Mouse (Mus musculus) frontal cortex, adult 2 months (tissue): ENCODE results near the gene Gm49630. TPM values are rescaled to one million over a fixed set of nuclear protein-coding genes. Genes with fewer than 3 reads are reported as not detected.
A peak's percentile ranks its signal among the peaks of the same experiment; 100 is the strongest.
"Not testable (repeated sequence)": the region's sequence is repeated elsewhere in the genome, so short reads cannot be mapped to it uniquely, and the experiment has no call there.

ENCODE experiments used
- DNase-seq, 2 experiments: peaks; one replicate each; pipeline ENCODE4 v3.0.0; 2022; ENCODE audit warnings: low spot score in 1 of 2; ENCODE audit errors: extremely low spot score in 1 of 2
- polyA plus RNA-seq: library from polyadenylated mRNA; depleted of rRNA; stranded (reverse); fragments of >200 nt; gene quantifications from 2 replicates; pipeline ENCODE4 v1.2.3, GENCODE M21; 2012

Gm49630 gene
- polyA plus RNA-seq, 1 experiment = not detected

DNA sequence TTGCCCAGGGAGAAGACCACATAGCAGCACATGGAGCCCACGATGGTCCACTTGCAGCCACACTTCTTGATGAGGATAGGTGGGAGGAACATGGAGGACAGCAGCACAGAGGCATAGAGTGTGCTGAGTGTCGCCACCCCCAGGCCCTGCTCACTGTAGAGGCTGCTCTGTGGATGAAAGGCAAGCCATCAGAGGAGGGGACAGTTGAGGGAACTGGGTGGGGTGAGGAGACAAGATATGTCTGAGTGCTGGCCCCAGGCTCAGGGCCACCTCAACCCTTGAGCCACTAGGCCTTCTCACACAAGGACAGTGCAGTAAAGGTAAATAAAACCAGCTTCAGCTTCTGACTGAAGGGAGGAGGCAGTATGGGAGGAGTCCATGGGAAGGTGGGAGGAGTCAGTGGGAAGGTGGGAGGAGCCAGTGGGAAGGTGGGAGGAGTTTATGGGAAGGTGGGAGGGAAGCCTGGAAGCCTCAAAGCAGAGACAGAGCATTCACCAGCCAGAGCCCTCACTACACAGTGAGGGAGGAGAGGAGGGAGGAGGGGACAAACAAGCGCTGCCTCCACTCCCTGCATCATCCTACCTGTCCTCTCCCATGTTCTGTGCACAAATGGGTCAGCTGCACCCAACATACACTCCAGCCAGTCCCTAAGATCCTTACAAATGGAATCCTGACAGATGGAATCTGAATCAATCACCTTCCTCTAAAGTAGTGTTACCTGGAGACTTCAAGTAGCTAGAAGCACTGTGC, 5.3 kb upstream of the Gm49630 start:
- DNase-seq = not testable (repeated sequence)

DNA sequence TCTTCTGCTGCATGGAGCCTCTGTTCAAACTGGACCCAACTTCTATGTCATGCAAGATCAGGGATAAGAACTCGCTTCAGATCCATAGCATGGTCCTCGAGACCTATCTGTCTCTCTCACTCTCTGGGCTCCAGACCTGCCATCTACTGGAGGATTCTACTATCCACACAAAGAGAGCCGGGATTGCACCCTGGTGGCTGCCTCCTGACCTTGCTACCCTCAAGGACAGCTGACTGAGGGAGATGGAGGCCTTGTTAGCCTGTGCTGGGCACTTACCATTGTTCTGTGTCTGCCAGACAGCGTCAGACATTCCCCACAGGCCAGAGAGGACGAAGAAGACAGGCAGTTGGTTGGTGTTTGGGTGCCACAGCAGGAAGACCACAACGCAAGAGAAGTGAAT, 2.4 kb downstream of the Gm49630 start:
- not testable (repeated sequence) for DNase-seq

DNA sequence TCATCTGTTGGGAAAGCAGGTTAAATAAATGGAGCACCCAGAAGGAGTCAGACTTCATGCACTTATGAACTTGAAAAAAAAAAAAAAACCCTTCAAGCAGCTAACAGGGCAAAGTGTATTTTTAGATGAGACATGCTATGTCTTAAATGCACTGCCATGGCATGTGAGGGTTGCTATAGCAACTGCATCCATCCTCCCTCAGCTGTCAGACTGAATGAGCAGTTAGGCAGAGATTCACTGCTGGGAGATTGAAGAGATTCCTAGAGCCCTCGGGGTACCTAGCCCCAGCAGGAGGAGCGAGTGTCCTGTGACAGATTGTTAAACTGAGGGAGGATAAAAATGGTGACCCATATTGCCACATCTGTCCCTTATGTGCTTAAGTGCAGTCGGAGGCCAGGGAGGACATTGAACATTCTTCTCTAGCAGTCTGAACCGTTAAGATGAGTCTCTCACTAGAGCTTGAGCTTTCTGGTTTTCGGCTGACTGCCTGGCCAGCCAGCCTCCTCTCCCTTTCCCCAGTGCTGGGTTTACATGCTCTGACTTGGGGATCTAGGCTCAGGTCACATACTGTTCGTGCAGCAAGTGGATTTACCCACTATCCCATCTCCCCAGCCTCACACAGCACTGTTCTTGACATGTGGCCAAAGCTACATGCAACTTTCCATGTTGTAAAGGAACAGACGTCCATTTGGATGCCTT, 5.0 kb downstream of the Gm49630 start:
- DNase-seq = peak in 1 of 2 experiments; percentile 30

- peak in 1 of 2 experiments; percentile 2 for DNase-seq
Observed at GRCm38 (mm10) chr17:7366265-7366664, 5.5 kb downstream of the Gm49630 start.

DNA sequence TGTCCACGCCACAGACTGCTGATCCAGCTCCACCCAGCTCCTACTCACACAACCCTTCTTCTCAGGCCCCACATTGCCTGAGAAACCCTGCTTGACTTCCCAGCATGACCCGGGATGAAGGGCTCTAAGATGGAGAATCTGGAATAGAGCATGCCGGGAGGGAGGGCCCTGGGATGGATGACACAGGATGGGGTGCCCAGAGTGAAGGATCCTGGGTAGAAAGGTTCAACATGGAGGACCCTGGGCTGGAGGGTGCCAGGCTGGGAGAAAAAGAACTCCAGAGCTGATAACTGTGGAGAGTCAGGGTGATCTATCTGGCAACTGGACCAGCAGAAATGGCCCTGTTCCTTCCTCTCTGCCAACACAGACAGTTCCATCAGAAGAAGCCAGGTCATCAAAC, 6.2 kb downstream of the Gm49630 start:
- DNase-seq = not testable (repeated sequence)

DNA sequence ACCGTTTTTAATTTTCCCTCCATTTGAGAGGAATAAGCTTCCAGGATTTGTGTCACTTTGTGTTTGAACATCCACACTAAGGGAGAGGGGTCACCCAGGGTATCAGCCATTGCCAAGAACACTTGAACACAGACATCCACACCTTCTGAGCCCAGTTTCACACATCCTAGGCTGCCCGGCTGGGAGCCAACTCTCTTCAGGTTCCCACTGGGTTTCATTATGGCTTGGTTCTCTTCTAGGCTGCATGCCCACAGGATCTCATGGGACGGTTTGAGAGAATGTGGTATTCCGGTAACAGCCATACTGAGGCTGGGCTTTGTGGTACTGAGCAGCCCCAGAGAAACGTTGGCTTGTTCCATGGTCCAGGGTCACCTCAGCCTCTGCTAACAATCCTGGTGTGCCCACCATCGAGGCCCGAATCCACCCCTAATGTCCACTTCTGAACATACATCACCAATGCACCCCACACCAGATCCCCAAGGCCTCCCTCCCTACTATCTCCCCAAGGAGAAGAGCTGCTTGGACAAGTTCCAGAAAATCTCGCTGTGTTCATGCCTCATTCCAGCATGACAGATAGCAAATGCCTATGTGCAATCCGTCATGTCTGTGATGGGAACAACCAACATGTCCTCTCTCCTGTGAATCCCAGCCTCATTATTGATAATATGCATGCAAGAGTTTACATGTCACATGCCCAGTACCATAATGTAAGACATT, 10.9 kb downstream of the Gm49630 start:
- DNase-seq = peak in 1 of 2 experiments; percentile 8

GRCm38 (mm10) chr17:7359806-7360205, 12.0 kb downstream of the Gm49630 start:
- not testable (repeated sequence) for DNase-seq

- DNase-seq = not testable (repeated sequence)
Observed at GRCm38 (mm10) chr17:7352596-7352995, 19.2 kb downstream of the Gm49630 start, which contains the start of gene Ttll2. TSS of gene Ttll2 (minus strand) at chr17:7352696.

DNA sequence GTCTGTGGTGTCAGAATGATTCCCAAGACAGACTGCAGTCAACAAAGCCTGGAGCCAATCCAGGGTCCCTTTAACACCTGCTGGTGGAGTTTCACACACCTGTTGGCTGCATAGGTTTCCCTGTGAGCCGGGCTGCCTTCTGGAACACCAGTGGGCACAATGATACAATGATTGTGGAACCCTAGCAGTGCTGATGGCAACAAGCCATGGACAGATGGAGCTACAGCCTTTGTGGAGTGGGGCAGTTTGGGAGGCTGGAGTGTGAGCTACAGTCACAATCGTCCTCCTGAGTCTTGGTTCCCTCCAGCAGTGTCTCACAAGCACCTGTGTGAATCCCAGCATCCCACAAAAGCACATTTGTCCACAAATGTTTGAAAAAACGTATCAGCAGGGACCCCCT, 23.0 kb downstream of the Gm49630 start:
- not testable (repeated sequence) for DNase-seq

DNA sequence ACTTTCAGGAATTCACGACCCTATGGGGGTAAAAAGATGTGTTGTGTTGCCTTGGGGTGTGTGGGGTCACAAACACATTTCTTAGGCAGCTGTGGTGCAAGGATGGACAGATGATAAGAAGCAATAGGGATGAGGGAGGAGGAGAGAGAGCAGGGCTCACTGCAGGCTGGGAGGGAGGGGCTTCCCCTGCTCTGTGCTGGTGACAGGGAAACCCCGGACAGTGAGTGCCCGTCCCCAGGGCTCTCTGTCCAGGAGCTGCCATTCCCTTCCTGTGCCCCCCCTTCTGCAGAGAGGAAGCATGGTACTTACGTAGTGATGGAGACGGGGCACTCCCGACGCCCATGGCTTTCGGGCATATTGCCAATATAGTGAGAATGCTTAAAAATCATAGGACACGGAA, 34.4 kb downstream of the Gm49630 start:
- DNase-seq = not testable (repeated sequence)

- not testable (repeated sequence) for DNase-seq
Observed at GRCm38 (mm10) chr17:7332745-7333144, 39.0 kb downstream of the Gm49630 start.

DNA sequence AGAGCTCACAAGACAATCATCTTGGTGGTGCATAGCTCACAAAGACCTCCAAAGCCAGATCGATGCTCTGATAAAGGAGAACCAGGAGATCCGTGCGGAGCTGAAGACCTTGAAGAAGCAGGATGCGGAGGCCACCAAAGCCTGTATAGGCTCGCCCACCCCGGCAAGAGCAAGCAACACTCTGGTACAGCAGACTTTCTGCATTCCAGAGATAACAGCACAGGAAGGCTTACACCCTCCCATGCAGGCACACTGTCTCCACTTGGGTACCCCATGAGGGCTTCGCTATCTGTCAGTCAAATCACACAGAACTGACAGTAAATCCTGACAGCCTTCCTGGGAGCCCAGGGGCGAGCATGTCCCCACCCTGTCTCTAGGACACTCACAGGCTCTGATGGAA, 45.4 kb downstream of the Gm49630 start:
- DNase-seq = not testable (repeated sequence)

DNA sequence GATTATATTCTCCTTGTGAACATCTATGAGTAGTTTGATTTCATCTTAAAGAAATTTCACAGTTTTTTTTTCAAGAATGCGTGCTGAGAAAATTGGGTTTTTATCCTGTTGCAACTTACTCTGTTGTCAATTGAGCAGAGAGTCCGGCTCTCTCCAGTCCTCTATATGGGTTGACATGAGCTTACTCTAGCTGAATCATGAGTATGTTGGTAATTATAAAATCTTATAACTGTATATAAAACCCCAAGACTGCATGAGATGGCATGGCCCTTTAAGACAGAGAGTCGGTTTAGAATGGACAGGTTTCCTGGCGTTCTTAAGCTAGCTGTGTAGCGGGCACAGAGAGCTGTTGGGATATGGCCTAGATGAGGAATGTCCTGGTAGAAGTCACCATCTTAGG, 47.4 kb downstream of the Gm49630 start, which contains the start of gene Tcp10a:
TSS of gene Tcp10a (plus strand) at position 301 of the 400 bp plus-strand sequence.
- not testable (repeated sequence) for DNase-seq

GRCm38 (mm10) chr17:7319789-7320188, 52.0 kb downstream of the Gm49630 start:
- not testable (repeated sequence) for DNase-seq

DNA sequence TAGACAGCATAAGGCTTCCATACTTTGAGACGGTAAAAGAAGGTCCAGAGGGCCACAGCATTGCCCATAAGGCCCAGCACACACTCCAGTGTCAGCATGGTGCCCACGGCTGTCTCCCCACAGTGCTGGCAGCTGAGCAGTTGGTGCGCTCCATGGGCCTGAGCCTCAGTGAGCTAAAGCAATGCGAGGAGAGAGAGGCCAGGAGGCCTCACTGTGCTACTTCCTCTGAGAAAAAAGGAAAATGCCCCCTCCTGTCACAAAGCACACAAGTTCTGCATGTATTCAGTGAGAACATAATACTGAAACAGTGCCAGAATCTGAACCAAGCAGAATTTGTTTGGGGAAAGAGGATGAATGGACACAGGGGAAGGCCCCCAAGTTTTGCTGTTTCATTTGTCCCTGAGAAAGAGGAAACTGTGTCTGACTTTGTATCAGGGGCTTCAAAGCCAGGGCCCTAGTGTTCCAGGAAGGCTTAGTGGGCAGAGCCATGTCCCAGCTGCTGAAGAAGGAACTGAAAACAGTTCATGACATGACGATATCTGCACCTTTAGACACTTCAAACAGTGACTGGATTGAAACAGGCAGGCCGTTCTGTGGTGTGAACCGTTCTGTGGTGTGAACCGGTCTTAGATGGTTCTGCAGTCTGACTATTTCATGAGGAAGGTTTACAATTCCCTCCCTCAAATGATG, 55.9 kb downstream of the Gm49630 start:
- DNase-seq = not testable (repeated sequence)

DNA sequence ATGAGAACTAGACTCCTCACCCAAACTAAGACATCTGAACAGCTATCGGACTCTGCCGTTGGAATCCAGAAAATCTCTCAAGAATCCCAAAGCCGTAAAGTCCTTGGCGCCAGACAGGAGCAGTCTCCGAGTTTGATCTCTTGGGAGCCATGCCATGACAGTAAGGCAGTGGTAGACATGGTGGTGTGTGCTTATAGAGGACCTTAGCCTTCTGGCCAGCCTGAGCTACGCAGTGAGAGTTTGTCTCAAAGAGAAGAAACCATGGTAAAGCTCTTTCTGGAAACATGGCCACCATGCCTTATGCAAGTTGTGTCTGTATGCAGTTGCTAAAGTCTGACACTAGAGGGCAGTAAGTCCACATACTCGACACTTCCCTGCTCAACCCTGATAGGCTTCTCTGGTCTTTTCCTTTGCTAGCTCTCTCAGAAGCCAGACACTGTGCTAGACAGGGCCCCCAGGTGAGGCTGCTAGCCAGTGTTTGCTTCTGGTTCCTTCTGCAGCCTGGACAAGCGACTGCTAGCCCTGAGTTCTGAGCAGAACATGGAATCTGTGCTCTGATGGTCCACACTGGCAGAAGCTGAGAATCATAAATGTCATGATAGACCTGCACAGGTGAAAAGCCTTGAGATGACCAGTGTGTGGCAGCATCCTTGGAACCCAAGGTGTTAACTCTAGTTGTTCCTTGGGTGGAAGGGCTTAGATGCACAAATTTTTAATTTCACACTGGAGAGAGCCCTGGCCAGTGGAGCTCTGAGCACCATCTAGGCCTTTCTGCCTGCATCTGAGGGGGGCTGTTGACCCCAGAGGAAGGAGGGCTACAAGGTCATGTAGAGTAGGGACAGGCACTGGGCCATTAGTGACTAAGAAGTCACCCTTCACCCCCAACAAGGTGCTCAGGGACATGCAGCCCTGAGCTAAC, 65.2 kb downstream of the Gm49630 start:
- DNase-seq = peak; percentile 67 to 79
